Mouse (Mus musculus): ENCODE measurements around the gene Tmsb10. TPM values are rescaled to one million over a fixed set of nuclear protein-coding genes. Genes with fewer than 3 reads are reported as not detected.

Tmsb10 gene
- polyA plus RNA-seq, 1 experiment: 6,677 TPM

- peak overlapping the region; percentile 95 for H3K4me3 ChIP-seq
- peak overlapping the region; percentile 33 for H3ac ChIP-seq (ENCODE audit: control insufficient read depth, insufficient read length)
- H3K4me2 ChIP-seq (ENCODE audit: low read depth): peak overlapping the region; percentile 88
- H3K79me2 ChIP-seq (ENCODE audit: control insufficient read depth, insufficient read depth): peaks cover 11% of the 10 kb centered on the region
- TF ChIP-seq MYOD1 (IDR thresholded peaks at IDR 0.05; ENCODE audit: control insufficient read depth in 1 of 3, insufficient read length in 2 of 3, low read depth in 2 of 3): peak in 1 of 3 experiments; percentile 2
- peak; percentile 96 for TF ChIP-seq POLR2A (IDR thresholded peaks at IDR 0.05; ENCODE audit: insufficient read length, low read depth)
- TF ChIP-seq CEBPB (IDR thresholded peaks at IDR 0.05; ENCODE audit: insufficient read depth, poor library complexity, severe bottlenecking): no peak
- TF ChIP-seq REST (IDR thresholded peaks at IDR 0.05; ENCODE audit: insufficient read depth, insufficient read length): no peak
- no peak for TF ChIP-seq MAX (IDR thresholded peaks at IDR 0.05; ENCODE audit: low read depth)
- TF ChIP-seq POLR2AphosphoS2 (IDR thresholded peaks at IDR 0.05; ENCODE audit: insufficient read length, low read depth): peak; percentile 95
- no peaks in the 10 kb centered on the region for H3K27me3 ChIP-seq (ENCODE audit: control insufficient read depth, insufficient read depth, insufficient read length)
- H3K36me3 ChIP-seq (ENCODE audit: control insufficient read depth, insufficient read depth): no peaks in the 10 kb centered on the region
These were observed 589 bp downstream of the Tmsb10 start for GRCm38 (mm10) chr6:72957676-72958641.

- Histone ChIP-seq H3K4me3 (peak overlapping the region; percentile 95), H3K4me2 (ENCODE audit: low read depth) (peak overlapping the region; percentile 78), H3K36me3 (ENCODE audit: control insufficient read depth, insufficient read depth) (no peaks in the 10 kb centered on the region), H3K27me3 (ENCODE audit: control insufficient read depth, insufficient read depth, insufficient read length) (no peaks in the 10 kb centered on the region), H3K79me2 (ENCODE audit: control insufficient read depth, insufficient read depth) (peaks cover 11% of the 10 kb centered on the region), H3ac (ENCODE audit: control insufficient read depth, insufficient read length) (peak overlapping the region; percentile 33)
- TF ChIP-seq POLR2AphosphoS2 (IDR thresholded peaks at IDR 0.05; ENCODE audit: insufficient read length, low read depth): peak; percentile 62
- TF ChIP-seq POLR2A (IDR thresholded peaks at IDR 0.05; ENCODE audit: insufficient read length, low read depth): peak; percentile 55
- no peak for TF ChIP-seq CEBPB (IDR thresholded peaks at IDR 0.05; ENCODE audit: insufficient read depth, poor library complexity, severe bottlenecking)
These were observed 1.5 kb downstream of the Tmsb10 start for GRCm38 (mm10) chr6:72957093-72957435.

DNA sequence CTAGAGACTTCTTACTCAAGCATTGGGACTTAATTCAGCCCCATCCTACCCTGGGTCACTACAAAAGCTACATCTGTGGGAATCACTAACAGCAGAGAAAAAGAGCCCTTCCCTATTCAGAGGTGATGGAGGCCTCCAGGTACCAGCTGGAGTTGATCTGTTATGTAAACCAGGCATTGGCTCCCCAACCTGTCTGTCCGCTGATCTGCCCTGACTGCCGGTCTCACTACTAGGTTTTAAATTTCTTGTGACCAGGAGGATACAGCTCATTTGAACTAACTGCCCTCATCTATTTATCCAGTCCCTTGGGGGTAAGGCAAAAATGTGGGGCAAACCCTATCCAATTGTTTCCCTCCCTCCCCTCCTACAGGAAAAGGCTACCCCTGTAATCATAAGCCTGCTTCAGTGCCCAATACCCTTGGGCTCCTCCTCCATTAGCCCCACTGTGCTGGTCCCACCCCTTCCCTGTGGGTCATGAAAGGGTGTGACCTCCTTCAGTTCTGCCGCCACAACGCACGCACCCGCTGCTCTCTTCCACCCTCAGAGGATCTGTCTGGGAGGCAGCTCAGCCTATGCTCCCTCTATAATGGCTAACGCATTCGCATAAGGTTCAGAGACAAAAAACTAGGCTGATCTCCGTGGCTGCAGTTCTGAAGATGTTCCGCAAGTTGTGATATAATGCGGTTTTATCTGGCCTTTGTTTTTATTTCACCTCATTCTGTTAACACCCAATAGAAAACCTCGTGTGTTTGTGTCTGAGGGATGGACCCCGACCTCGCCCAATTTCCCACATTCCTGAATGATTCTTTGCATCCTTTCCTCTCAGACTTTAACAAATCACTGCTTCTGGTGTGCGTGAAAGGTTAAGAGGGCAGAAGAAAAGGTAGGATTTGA is 2.1 kb downstream of the Tmsb10 start:
- Histone ChIP-seq H3K36me3 (ENCODE audit: control insufficient read depth, insufficient read depth) (no peaks in the 10 kb centered on the region), H3ac (ENCODE audit: control insufficient read depth, insufficient read length) (peak overlapping the region; percentile 33), H3K4me2 (ENCODE audit: low read depth) (peak overlapping the region; percentile 78), H3K27me3 (ENCODE audit: control insufficient read depth, insufficient read depth, insufficient read length) (no peaks in the 10 kb centered on the region), H3K4me3 (peak overlapping the region; percentile 95), H3K79me2 (ENCODE audit: control insufficient read depth, insufficient read depth) (peaks cover 11% of the 10 kb centered on the region)
- TF ChIP-seq MYOD1 (IDR thresholded peaks at IDR 0.05; ENCODE audit: control insufficient read depth in 1 of 3, insufficient read length in 2 of 3, low read depth in 2 of 3) (no peak), POLR2AphosphoS2 (IDR thresholded peaks at IDR 0.05; ENCODE audit: insufficient read length, low read depth) (peak; percentile 99), POLR2A (IDR thresholded peaks at IDR 0.05; ENCODE audit: insufficient read length, low read depth) (peak; percentile 97), E2F4 (IDR thresholded peaks at IDR 0.05; ENCODE audit: insufficient read depth) (no peak)

GRCm38 (mm10) chr6:72955517-72956198 is 2.9 kb downstream of the Tmsb10 start:
- peak overlapping the region; percentile 95 for H3K4me3 ChIP-seq
- no peaks in the 10 kb centered on the region for H3K27me3 ChIP-seq (ENCODE audit: control insufficient read depth, insufficient read depth, insufficient read length)
- peaks cover 11% of the 10 kb centered on the region for H3K79me2 ChIP-seq (ENCODE audit: control insufficient read depth, insufficient read depth)
- H3K4me2 ChIP-seq (ENCODE audit: low read depth): peak overlapping the region; percentile 78
- no peaks in the 10 kb centered on the region for H3K36me3 ChIP-seq (ENCODE audit: control insufficient read depth, insufficient read depth)
- TF ChIP-seq CEBPB (IDR thresholded peaks at IDR 0.05; ENCODE audit: insufficient read depth, poor library complexity, severe bottlenecking): no peak
- no peak for TF ChIP-seq TCF12 (IDR thresholded peaks at IDR 0.05; ENCODE audit: insufficient read depth, poor library complexity, severe bottlenecking)
- TF ChIP-seq POLR2A (IDR thresholded peaks at IDR 0.05; ENCODE audit: insufficient read length, low read depth): peak; percentile 16
- no peak for TF ChIP-seq USF1 (IDR thresholded peaks at IDR 0.05; ENCODE audit: low read depth)
- no peak for TF ChIP-seq TCF3 (IDR thresholded peaks at IDR 0.05; ENCODE audit: insufficient read length, low read depth)
- no peak overlapping the region for H3ac ChIP-seq (ENCODE audit: control insufficient read depth, insufficient read length)

GRCm38 (mm10) chr6:72954786-72955185 is 3.8 kb downstream of the Tmsb10 start:
- H3K4me2 ChIP-seq (ENCODE audit: low read depth): no peak overlapping the region
- no peak overlapping the region for H3K4me3 ChIP-seq
- TF ChIP-seq MYOD1 (IDR thresholded peaks at IDR 0.05; ENCODE audit: control insufficient read depth in 1 of 3, insufficient read length in 2 of 3, low read depth in 2 of 3) (no peak), MAX (IDR thresholded peaks at IDR 0.05; ENCODE audit: low read depth) (no peak), TCF3 (IDR thresholded peaks at IDR 0.05; ENCODE audit: insufficient read length, low read depth) (no peak), POLR2AphosphoS2 (IDR thresholded peaks at IDR 0.05; ENCODE audit: insufficient read length, low read depth) (peak; percentile 44), POLR2A (IDR thresholded peaks at IDR 0.05; ENCODE audit: insufficient read length, low read depth) (no peak), SRF (IDR thresholded peaks at IDR 0.05; ENCODE audit: control insufficient read depth, insufficient read length, low read depth) (no peak), E2F4 (IDR thresholded peaks at IDR 0.05; ENCODE audit: insufficient read depth) (no peak)
- no peaks in the 10 kb centered on the region for H3K36me3 ChIP-seq (ENCODE audit: control insufficient read depth, insufficient read depth)
- no peaks in the 10 kb centered on the region for H3K27me3 ChIP-seq (ENCODE audit: control insufficient read depth, insufficient read depth, insufficient read length)
- H3ac ChIP-seq (ENCODE audit: control insufficient read depth, insufficient read length): no peak overlapping the region
- peaks cover 11% of the 10 kb centered on the region for H3K79me2 ChIP-seq (ENCODE audit: control insufficient read depth, insufficient read depth)

Data from myocyte (in vitro differentiated cells).